Mouse (Mus musculus) cerebellum, postnatal 14 days (tissue): ENCODE data around the gene Rap1gds1.

ENCODE experiments used
- DNase-seq, 2 experiments: peaks; one replicate each; pipeline ENCODE4 v3.0.0; 2021; ENCODE audit warnings: mixed read lengths in 2 of 2

The Rap1gds1 gene

DNA sequence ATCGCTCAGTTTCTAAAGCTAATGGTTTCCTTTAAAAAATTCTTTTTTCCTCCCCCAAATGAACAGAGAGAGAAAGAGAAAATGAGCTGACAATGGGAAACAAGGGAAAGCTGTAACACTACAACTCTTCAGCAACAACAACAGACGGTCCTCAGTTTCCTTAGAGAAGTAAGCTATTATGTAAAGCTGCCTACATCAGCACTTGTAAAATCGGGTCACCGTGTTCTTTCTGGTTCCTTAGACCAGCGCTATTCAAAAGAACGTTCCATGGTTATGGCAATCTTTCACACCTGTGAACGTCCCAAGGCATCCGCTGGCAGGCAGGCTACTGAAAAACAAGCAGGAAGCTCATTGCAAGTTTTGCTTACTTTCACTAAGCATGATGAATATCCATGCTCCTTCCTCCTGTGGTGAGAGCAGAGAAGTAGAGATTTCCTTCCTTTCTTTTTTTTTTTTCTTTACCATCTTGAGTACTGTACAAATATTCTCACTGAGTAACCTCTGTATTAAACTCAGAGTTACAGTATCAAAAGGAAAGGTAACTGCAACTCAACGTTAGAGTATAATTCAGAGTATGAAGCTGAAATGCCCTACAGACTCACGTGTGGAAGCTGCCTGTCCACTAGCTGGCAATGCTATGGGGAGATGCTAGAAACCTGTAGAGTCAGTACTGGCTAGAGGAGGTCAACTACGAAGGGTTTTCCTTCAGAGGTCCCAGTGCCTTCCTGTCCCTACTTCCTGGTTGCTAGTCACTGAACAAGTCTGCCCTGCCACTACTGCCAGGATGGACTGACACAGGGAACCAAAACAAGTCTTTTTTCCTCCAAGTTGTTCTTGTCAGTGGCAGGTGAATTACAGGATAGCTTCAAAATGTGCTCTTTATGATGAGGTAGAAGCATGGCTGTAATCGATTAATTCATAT lies 26.0 kb downstream of the Rap1gds1 start:
- no peak for DNase-seq

DNA sequence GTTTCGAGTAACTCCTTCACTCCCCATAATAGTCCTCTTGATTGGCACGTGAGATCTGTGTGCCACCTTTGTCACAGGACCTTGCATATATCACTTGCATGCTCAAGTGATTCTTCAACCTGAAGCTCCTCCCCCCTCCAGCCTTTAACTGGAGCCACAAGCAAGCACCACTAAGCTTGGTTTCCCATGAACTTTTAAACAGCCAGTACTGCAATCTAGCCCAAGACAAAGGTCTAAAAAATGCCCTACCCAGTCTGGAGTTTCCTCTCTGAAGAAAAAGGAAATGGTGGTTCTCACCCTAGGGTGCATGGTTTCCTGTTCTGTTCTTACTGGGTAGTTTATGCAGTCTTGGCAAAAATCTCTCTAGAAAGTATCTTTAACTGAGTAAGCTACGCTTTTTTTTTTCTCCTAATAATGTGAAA lies 32.6 kb downstream of the Rap1gds1 start:
- DNase-seq: no peak

DNA sequence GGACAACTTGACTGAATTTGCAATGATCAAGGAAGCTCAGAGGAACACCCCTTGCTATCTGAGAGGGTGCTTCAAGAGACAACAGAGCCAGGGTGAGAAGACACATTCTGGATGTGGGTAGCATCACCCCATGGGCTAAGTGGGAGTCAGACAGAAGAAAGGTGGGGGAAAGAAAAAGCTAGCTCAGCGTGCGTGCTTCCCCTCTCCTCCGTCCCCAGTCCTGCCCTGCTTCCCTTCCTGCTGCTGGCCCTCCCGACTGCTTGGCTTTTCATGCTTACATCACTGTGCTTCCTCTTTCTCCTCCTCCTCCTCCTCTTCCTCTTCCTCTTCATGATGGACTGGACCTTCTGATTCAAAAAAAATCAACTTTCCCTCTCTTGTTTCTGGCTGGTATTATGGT lies 33.1 kb downstream of the Rap1gds1 start:
- DNase-seq: no peak

DNA sequence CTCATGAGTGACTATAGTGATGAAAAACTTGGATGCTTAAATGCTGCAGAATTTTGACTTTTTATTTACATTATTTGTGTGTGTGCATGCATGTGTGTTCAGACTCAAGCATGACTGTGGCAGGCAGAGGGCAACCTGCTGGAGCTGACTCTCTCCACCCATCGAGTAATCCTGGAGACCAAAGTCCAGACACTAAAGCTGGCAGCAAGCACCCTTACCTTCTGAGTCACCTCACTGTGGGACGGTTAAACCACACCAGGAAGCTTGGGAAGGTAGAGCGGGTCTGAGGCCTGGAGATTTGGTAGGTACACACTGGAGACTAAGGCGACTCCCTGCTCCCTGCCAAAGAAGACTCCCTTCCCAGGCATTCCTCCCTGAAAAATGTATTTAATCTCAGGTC lies 38.0 kb downstream of the Rap1gds1 start:
- no peak for DNase-seq

DNA sequence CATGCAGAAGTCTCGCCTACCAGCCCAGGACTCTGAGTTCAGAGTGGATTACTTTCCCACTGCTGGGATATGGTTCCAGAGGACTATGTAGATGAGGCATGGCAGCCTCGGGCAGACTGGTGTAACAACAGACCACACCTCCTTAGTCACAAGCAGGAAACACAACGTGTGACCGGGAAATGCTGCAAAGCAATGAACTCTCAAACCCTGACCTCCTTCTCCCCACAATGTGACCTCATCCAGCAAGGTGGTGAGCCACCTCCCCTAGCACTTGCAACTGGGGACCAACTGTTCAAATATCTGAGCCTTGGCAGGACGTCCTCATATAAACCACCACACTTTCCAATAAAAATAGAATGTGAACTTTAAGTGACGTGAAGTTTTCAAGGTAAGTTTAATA lies 41.8 kb downstream of the Rap1gds1 start:
- no peak for DNase-seq

DNA sequence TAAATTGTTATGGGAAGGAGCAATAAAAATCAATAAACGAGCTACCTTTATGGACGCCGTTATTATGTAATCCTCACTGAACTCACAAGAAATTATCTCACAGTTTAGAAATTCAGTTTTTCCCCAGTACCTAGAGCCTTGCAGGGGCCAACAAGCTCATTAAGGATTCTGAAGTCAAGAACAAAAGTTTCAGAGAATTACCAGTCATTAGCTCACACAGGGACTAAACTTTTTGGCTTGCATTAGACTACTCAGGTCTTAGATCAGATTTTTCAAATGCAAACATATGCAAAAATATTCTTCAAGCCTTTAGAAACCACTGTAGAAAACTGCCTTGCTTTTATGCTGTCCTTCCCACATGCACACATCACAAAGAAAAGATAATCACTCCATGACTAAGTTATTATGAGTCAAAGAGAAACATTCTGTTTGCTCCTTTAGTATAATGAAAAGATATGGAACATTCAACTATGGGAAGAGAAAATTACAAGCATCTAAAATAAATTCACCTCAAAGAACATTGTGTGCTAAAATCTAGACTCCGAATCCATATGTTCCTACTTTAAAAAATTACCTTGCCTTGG lies 44.3 kb downstream of the Rap1gds1 start:
- DNase-seq: no peak

DNA sequence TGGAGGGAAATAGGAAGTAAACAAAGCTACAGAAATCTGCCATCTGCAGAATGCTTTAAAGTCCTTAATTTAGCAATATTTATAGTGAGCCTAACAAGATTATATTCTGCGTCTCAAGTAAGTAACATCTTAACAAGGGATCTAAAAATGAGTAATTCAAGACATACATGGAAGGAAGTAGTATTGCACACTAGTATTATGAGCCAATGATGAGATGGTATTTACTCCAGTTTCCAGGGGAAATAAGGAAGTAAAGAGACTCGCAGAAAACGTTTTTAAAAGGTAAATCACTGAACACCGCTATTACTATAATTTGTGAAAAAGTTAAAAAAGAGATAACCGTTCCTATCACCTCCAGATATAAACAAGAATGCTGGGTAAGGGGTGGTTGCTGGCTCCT lies 49.9 kb downstream of the Rap1gds1 start:
- DNase-seq: no peak

DNA sequence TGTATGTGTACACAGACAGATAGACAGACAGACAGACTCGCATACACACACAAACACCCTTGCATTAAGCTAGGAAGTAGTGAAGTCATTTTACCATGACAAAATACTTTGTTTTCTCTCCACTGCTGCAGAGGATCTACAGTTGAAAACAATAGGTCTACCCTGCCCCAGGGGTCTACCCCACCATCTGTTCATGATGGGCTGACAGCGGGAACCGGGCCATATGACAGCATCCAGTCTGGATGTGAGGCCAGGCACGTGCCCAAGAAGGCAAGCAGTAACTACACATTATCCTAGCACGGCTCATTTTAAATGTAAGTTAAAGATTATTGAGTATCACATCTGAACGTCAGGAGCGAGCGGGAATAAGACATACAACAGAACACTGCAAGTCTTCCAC lies 51.4 kb downstream of the Rap1gds1 start:
- peak; percentile 92 to 96 for DNase-seq

DNA sequence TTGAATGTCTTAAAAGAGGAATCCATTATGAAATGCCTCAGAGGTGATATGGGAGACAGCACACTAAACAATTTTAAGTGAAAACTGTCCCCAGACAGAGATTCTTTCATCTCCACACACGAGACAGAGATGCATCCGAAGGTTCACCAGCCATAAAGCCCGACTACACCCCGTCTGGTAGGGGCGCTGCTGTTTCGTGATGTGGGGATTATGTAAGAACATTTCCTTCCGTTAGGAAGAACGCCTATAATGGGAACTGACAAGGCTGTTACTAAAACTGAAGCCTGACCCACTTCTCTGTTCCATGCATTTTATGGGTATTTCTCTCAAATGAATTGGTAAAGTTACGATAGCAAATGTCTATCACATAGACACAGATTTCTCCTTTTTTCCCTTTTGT lies 62.6 kb downstream of the Rap1gds1 start:
- peak in 1 of 2 experiments; percentile 25 for DNase-seq

DNA sequence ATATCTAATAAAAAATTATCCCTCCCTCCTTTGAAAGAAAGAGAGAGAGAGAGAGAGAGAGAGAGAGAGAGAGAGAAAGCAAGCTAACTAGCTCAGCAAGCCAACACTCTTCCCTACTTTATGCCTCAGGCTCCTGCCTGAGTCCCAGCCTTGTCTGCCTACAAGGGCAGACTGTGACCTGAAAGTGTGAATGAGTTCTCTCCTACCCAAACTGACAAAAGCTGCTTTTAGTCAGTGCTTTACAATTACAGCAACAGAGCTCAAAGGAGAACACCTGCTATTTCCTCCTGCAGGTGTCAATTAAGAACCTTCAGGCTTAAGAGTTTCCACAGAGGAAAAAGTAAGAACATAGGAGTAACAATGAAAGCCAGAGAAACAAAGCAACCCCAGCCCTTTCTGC lies 69.3 kb downstream of the Rap1gds1 start:
- no peak for DNase-seq

DNA sequence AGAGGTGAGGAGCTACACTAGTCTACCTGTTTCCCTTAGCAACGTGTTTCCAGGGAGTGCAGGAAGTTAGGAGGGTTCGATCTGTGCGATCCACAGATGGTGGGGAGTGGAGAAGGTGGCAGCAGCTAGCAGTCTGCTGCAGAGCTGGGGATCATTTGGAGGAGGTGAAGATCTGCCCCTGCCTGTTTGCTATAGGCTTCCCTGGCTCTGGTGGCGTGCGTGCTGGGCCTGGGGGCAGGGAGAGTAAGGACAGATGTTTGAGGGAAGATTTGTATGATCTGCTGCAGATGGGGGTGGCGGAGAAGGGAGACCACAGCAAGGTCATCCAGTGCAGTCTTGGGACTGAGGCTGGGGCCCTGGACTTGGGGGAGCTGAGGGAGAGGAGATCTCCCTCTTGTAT lies 72.2 kb downstream of the Rap1gds1 start:
- DNase-seq: no peak

DNA sequence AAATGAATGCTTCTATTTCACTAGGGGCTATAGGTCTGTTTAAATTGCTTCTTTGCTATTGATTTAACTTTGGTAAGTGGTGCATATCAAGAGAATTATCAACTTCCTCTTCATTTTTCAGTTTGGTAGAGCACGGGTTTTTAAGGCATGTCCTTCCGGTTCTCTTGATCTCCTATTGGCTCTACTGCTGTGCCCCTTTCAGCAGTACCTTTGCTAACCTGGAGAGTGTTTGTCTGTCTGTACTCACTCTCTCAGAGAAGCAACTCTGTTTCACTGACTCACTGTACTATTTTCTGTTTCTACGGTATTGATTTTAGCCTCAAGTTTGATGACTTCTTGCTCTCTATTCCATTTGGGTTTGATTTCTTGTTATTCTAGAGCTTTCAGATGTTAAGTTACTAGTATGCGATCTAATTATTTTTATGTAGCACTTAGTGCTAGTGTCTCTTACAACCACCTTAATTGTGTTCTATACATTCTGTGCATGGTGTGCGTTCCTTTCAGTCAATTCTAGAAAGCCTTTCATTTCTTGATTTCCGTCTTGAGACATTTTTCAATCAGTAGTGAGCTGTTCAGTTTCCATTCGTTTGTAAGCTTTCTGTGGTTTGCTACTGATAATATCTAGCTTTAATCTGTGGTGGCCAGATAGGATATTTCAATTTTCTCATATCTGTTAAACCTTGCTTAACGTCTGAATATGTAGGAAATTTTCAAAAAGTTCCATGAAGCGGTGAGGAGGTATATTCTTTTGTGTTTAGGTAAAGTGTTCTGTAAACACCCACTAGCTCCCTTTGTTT lies 74.7 kb downstream of the Rap1gds1 start:
- no peak for DNase-seq

DNA sequence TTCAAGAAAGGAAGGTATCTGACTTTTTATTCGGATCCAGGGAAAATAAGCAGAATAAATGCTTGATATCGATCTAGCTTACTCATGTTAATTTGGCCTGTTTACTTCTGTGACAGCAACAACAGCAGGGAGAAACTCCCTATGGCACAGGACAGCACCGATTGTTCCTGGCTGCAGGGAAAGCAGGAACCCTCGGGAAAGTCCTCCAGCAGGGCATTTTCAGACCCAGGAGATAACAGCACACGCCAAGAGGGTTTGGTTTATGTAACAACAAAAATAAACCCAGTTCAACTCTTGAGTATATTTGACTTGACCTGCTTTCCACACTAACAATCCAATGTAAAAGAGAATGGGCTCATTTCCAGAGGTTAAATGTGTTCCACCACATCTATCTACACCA lies 81.5 kb downstream of the Rap1gds1 start:
- DNase-seq: no peak

DNA sequence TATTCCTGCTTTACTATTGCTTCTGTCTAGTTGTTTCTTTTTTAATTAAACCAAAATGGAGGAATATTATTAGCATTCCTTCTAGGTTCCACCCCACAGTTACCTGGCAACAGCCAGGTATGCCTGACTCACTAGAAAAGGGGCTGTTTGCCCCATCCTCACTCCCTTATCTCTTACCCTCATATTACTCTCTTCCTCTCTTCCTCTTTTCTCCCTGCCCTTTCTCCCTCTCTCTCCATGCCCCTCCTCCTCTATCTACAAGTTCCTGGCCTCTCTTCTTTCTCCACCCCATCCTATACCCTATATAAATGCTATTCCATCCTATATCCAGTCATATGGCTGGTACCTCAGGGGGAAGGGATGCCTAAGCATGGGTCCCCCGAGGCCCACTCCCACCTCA lies 83.6 kb downstream of the Rap1gds1 start:
- no peak for DNase-seq

DNA sequence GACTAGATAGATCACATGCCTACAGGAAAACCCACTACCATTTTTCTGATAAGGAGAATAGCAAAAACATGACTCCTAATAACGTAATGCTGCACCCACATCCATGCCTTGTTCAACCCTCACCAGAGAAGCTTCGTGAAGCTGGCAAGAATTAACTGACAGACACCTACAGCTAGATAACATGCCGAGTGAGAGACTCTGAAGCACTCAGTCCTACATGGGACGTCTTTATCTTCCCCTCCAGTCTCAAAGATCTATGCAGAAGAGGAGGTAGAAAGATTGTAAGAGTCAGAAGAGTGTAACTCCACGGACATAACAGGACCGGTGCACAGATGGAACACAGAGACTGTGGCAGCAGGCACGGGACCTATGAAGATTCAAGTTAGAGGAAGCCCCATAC lies 85.9 kb downstream of the Rap1gds1 start:
- no peak for DNase-seq

DNA sequence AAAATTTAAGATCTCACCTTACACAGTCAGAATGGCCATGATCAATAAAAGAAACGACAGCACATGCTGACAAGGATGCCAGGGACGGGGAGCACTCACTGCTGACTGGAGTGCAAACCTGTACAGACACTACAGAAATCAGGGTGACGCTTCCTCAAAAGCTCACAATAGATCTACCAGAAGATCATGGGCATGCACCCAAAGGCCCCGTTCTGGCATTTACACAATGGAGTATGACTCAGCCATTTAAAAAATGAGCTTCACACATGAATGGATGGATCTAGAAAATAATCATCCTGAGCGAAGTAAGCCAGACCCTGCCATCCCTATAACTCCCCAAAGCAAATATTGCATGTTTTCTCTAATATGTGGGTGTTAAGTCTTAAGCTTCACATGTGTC lies 87.0 kb downstream of the Rap1gds1 start:
- peak in 1 of 2 experiments; percentile 23 for DNase-seq

DNA sequence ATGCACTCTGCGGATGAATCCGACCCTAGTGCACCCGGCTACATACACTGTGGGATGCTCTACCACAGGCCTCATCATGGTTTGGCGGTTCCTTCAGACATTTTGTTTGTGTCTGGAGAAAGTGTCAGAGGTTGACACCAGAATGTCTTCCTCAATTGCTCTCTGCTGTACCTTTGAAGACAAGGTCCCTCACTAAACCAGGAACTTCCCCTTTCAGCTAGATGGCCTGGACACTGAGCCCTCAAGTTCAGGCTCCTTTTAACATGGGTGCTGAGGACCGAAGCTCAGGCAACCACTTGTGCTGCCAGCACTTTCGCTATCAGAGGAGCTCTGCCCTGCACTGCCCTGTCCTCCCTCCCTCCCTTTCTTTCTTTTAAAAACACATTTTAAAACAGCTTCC lies 92.8 kb downstream of the Rap1gds1 start:
- DNase-seq: no peak

DNA sequence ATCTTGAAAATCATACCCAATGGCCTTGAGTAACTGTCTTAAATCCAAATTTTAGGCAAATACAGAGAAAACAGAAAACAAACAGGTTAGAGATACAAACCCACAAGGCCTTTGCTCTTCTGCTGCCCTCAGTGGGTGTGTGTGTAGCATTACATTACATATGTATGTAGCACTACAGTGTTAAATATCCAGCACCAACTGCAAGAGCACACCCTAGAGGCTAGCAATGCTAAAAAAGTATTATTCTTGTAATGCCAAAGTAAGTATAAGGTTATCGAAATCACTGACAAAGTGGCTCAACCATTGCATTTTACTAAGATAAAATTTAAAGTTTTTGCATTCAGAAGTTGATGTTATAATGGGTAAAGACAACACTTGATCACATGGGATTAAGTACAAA lies 97.6 kb downstream of the Rap1gds1 start:
- no peak for DNase-seq

DNA sequence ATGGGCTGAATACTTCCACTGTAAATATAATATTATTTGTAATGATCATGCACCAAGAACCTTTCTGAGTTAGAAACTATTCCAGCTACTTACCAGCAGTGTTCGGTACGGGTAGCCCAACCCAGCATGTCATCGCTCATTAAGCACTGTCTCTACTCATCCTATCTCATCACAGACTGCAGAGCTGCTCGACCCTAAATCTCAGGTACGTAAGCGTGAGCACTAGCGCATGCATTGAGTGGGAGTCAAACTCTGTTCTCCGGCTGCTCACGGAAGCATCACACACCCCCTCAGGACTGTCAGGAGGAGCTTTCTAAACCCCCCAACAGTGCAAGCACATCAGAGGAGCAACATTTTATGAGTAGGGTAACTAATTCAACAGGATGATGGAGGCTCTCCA lies 107.4 kb downstream of the Rap1gds1 start:
- no peak for DNase-seq

DNA sequence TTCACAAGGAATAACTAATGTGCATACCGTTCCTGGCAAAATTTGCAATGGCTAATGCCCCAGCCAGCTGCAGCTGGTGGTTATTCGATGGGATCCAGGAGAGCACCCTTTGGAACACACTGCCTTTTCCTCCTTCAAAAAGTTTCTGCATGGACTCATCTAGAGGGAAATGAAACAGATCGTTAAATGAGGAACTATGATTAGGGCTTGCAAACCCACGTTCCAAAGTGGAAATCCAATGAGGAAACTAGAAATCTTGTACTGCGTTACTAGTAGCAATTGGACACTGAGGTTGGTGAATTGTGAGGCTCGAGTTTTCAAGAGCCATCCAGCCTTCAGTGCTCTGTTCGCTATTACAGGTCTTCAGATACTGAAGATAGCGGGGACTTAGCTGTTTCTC lies 116.5 kb downstream of the Rap1gds1 start:
- DNase-seq: no peak

DNA sequence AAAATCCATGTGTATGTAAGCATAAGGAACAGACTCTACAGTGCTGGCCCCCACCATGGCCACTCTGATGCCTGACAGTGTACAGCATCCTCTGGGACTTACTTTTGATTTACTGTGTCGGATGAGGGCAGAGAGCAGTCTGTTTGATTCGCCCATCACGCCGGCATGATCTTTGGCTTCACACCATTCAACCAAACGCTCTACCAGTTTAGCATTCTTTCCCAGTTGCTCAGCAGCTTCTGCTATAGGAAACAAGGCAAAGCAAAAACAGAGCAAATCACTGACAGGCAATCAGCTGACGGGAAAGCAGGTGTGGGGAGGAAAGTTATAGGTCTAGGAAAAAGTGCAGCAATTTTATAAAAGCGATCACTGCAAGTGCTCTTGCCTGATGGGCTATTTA lies 119.8 kb downstream of the Rap1gds1 start:
- no peak for DNase-seq

DNA sequence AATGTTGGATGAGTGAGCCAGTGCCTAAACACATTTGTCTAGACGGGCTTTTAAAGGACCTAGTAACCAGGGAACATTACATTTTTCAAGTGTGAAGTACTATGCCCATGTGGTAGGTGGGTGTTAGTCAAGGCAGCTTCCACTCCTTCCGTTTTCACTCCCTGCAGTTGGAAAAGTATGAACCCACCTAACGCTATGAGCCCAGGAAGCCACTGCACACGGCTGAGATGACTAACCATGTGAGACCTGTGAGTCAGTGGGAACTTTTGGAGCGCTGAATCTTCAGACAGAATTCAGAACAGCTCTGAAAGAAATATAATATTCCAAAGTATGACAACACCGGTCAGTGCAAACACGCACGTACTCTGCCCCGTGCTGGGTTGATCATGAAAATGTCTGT lies 125.9 kb downstream of the Rap1gds1 start:
- no peak for DNase-seq

DNA sequence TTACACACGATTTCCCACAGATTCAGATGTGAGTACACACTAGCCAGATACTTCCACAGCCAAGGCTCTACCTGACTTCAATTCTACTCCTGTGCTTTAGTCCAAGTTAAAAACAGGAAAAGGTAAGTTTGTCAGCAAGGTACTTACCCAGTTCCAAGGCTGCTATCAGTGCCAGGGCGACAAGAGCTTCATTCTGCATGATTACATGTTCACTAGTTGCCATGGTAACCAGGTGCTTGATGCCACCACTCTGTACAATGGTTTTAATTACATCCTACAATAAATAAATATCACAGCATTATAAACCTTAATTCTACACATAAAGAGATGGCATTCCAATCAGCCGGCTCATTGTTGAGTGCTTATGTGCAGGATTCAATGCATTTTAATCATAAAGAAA lies 129.5 kb downstream of the Rap1gds1 start:
- no peak for DNase-seq

DNA sequence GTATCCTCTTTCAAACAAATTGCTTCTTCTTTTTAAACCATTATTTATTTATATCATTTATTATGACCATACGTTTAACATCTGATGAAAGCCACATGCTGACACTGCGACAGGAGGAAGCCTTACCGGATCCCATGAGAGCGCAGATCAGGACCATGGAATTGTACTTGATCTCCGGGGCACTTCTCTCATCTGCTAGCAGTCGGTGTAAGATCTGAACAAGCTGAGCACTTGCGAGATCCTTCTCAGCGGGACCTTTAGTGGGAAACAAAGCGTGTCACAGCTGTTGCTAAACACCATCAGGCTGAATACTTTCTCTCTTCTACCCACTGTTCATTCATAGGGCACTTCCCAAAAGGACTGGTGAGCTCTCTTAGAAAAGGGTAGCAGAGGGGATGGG lies 133.4 kb downstream of the Rap1gds1 start:
- DNase-seq: no peak
